Mouse (Mus musculus): ENCODE data around the gene Mmgt2. TPM values are rescaled to one million over a fixed set of nuclear protein-coding genes. Genes with fewer than 3 reads are reported as not detected.

Gene Mmgt2
- polyA plus RNA-seq, 1 experiment from 2014 or later: 59.9 TPM

DNA sequence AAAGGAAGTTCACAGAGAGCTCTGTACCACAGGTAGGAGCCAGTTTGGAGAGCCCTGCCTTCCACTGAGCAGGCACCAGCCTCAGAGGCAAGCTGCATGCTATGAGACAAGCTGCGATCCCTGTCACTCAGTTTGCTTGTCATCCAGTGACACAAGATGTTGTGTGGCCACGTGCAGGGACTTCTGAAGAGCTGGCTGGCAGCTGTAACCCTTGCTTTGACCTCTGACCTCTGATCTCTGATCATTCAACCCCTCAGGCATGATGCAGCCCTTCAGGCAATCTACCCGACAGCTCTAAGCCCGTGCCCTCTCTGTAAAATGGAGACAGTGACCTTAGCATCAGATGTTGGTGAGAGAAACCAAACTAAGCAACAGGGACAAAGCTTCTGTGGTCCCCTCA is 25.6 kb upstream of the Mmgt2 start:
- no peak for ATAC-seq (ENCODE audit: insufficient number of reproducible peaks, insufficient read depth, low FRiP score, low TSS enrichment, low read depth)
- Histone ChIP-seq H3K4me3 (replicated peaks) (no peak overlapping the region), H3K27ac (0 out of 2 replicates have a peak overlapping the region, but pooled peaks have one; percentile 23), H3K9me3 (no peaks in the 10 kb centered on the region), H3K4me2 (no peak overlapping the region), H3K36me3 (peaks cover 25% of the 10 kb centered on the region), H3K27me3 (no peaks in the 10 kb centered on the region), H3K9ac (replicated peaks) (no peak overlapping the region), H3K4me1 (replicated peaks) (peaks cover 42% of the 10 kb centered on the region)
- 38% methylated on average over 4 of the region's 4 CpGs for WGBS

GRCm38 (mm10) chr11:62624341-62625291 is 23.8 kb upstream of the Mmgt2 start:
- WGBS: 25% methylated on average over 10 of the region's 10 CpGs
- peak overlapping the region; percentile 88 for H3K27ac ChIP-seq
- peak overlapping the region; percentile 6 for H3K4me2 ChIP-seq
- peak; percentile 76 for ATAC-seq (ENCODE audit: insufficient number of reproducible peaks, insufficient read depth, low FRiP score, low TSS enrichment, low read depth)
- H3K27me3 ChIP-seq: no peaks in the 10 kb centered on the region
- H3K36me3 ChIP-seq: peaks cover 8% of the 10 kb centered on the region
- peaks cover 59% of the 10 kb centered on the region for H3K4me1 ChIP-seq (replicated peaks)
- no peaks in the 10 kb centered on the region for H3K9me3 ChIP-seq
- no peak overlapping the region for H3K4me3 ChIP-seq (replicated peaks)
- H3K9ac ChIP-seq (replicated peaks): no peak overlapping the region

DNA sequence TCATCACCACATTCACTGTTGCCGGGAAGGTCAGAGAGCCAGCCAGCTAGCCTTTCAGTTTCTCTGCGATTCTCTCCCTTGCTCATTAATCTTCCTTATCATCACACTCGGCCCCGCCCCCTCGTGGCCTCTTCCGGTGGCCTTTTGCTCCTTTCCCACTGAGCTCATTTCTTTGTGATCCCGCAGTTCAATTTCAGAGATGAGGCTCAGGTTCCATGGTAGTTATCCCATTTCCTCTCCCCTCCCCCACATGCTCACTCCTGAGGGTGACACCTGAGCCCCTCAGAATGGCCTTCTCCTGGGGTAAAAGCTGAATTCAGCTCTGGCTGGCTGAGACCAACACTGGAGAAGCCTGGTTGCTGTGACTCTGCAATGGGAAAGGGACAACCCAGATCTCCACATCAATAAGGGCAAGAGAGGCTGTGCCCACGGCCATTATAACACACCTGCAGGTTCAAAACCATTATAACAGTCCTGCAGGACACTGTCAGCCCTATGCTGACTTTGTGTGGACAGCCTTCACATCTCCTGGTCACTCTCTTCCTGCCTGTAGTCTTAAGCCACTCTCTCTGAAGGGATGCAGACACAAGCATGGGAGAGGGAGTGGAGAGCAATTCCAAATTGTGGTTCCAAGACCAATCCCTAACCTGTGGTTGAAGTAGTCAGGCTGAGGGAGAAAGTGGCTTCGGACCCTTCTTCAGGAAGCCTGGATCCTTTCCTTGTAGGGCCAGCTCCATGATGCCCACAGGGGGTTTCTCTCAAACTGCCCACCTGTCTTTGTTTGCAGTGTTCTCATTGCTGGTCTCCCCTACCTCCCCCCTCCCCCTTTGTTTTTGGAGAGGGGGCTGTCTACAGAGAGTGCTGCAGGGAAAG is 18.9 kb upstream of the Mmgt2 start:
- Histone ChIP-seq H3K27me3 (no peaks in the 10 kb centered on the region), H3K4me1 (replicated peaks) (peaks cover 61% of the 10 kb centered on the region), H3K9ac (replicated peaks) (peak overlapping the region; percentile 48; the same call in 1 of the 2 replicates), H3K9me3 (no peaks in the 10 kb centered on the region), H3K4me3 (replicated peaks) (peak overlapping the region; percentile 16; the same call in 1 of the 2 replicates), H3K27ac (peak overlapping the region; percentile 83), H3K4me2 (peak overlapping the region; percentile 50), H3K36me3 (no peaks in the 10 kb centered on the region)
- under 1% methylated on average over 9 of the region's 9 CpGs for WGBS
- no peak for ATAC-seq (ENCODE audit: insufficient number of reproducible peaks, insufficient read depth, low FRiP score, low TSS enrichment, low read depth)

DNA sequence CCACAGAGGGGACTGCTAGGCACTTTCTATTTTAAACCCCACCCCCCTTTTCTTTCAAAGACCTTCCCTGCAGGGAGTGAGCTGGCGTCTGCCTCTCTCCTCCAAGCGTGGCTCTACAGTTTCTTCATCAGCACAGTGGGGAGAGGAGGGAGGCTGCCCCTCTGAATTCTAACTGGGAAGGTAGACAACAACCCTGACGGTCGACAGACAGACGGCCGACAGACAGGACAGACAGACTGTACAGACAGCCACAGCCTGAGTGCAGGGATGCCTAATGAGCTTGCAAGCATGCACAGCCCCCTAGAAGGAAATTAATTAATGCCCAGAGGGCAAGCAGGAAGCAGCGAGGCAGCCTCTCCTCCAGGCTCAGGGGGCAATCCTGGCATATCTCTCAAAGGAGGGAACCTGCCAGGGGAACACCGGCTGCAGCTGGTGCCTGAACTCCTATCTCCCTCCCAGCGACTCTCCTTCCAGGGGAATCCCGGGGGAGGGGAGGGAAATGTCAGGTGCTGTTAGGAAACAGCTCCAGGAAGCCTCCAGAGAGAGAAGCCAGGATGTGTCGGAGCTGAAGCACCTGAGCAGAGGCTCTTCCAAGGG is 18.1 kb upstream of the Mmgt2 start:
- H3K4me3 ChIP-seq (replicated peaks): peak overlapping the region; percentile 16
- peaks cover 58% of the 10 kb centered on the region for H3K4me1 ChIP-seq (replicated peaks)
- no peaks in the 10 kb centered on the region for H3K27me3 ChIP-seq
- H3K36me3 ChIP-seq: no peaks in the 10 kb centered on the region
- peak overlapping the region; percentile 50 for H3K4me2 ChIP-seq
- no peak for ATAC-seq (ENCODE audit: insufficient number of reproducible peaks, insufficient read depth, low FRiP score, low TSS enrichment, low read depth)
- H3K27ac ChIP-seq: peak overlapping the region; percentile 83
- no peaks in the 10 kb centered on the region for H3K9me3 ChIP-seq
- 1% methylated on average over 11 of the region's 11 CpGs for WGBS
- H3K9ac ChIP-seq (replicated peaks): peak overlapping the region; percentile 48

DNA sequence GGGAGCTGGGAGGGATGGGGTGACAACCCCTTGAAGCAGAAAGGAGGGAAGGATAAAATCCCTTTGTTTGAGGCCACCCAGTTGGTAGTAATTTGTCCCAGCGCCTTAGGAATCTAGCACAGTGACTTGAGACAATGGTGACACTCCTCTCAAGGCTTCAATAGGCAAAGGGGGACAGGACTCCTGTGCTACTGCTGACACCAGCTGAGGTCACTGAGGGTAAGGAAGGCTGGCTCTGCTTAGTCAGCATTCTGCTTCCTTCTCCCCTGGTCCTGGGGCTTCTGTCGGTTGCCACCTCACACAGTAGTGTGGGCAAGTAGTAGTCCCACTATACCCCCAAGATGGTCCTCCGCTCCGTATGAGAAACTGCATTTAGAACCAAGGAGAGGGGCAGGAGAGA is 17.3 kb upstream of the Mmgt2 start:
- H3K36me3 ChIP-seq: no peaks in the 10 kb centered on the region
- H3K4me2 ChIP-seq: no peak overlapping the region
- H3K4me3 ChIP-seq (replicated peaks): no peak overlapping the region
- no peaks in the 10 kb centered on the region for H3K9me3 ChIP-seq
- peak overlapping the region; percentile 23; the same call in 1 of the 2 replicates for H3K9ac ChIP-seq (replicated peaks)
- H3K27ac ChIP-seq: 0 out of 2 replicates have a peak overlapping the region, but pooled peaks have one; percentile 35
- ATAC-seq (ENCODE audit: insufficient number of reproducible peaks, insufficient read depth, low FRiP score, low TSS enrichment, low read depth): no peak
- H3K27me3 ChIP-seq: no peaks in the 10 kb centered on the region
- 45% methylated on average over 4 of the region's 4 CpGs for whole genome bisulfite sequencing
- H3K4me1 ChIP-seq (replicated peaks): peaks cover 58% of the 10 kb centered on the region

DNA sequence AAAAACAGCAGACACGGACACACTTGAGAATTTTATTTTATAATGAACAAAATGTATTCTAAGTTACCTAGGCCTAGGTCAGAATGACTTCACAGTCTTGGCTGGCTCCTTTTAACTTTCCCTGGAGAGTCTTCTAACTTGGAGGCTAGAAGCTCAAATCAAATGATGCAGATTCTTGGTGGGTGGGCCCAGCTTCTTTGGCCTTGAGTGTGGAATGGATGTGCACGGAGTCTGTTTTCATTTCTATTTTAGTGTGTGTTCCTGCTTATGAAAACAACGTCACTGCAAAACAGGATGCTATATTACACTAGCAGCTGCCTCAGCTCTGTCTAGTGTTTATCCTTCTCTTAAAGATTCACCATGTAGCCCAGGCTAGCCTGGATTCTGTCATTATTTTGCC is 13.1 kb upstream of the Mmgt2 start:
- WGBS: 74% methylated on average over 3 of the region's 3 CpGs
- H3K4me2 ChIP-seq: no peak overlapping the region
- H3K36me3 ChIP-seq: peaks cover 5% of the 10 kb centered on the region; the same call in 1 of the 2 replicates
- H3K27ac ChIP-seq: peak overlapping the region; percentile 24
- H3K9ac ChIP-seq (replicated peaks): no peak overlapping the region
- H3K9me3 ChIP-seq: no peaks in the 10 kb centered on the region
- peaks cover 54% of the 10 kb centered on the region for H3K4me1 ChIP-seq (replicated peaks)
- H3K27me3 ChIP-seq: no peaks in the 10 kb centered on the region
- no peak for ATAC-seq (ENCODE audit: insufficient number of reproducible peaks, insufficient read depth, low FRiP score, low TSS enrichment, low read depth)
- H3K4me3 ChIP-seq (replicated peaks): no peak overlapping the region

DNA sequence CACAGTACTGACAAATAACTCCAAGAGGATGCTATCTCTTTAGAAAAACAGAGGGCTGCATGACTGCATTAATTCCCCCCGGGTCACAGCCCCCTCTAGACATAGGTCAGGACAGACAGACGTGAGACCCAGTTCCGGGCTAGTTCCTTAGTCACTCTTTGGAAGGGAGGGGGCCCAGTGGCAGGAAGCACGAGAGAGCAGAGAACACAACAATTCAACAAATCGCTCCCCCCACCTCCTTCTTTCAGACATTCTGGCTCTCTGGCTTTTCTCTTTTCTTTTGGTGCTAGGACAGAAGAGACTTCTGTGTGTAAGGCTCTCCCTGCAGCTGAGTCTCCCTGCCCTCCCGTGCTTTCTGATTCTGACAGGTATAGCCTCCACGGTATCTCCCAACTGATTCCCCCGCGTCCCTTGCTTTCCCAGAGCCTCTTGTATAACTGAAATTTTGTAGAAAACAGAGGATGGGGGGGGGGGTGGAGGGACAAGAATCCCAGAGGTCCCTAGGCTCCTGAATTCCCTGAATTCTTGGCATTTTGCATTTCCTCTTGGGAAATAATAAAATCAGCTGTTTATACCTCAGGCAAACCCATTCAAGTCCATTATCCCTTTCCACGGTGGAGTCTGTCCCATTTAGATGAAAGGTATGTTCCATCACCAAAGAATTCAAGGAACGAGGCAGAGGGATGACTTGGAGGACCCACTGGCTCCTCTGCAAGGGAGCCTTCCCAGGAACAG is 12.2 kb upstream of the Mmgt2 start:
- peaks cover 6% of the 10 kb centered on the region; the same call in 1 of the 2 replicates for H3K36me3 ChIP-seq
- H3K27ac ChIP-seq: 0 out of 2 replicates have a peak overlapping the region, but pooled peaks have one; percentile 2
- peaks cover 45% of the 10 kb centered on the region for H3K4me1 ChIP-seq (replicated peaks)
- no peak overlapping the region for H3K4me2 ChIP-seq
- no peak overlapping the region for H3K4me3 ChIP-seq (replicated peaks)
- H3K9ac ChIP-seq (replicated peaks): no peak overlapping the region
- H3K9me3 ChIP-seq: no peaks in the 10 kb centered on the region
- 71% methylated on average over 11 of the region's 11 CpGs for WGBS
- no peak for ATAC-seq (ENCODE audit: insufficient number of reproducible peaks, insufficient read depth, low FRiP score, low TSS enrichment, low read depth)
- no peaks in the 10 kb centered on the region for H3K27me3 ChIP-seq

DNA sequence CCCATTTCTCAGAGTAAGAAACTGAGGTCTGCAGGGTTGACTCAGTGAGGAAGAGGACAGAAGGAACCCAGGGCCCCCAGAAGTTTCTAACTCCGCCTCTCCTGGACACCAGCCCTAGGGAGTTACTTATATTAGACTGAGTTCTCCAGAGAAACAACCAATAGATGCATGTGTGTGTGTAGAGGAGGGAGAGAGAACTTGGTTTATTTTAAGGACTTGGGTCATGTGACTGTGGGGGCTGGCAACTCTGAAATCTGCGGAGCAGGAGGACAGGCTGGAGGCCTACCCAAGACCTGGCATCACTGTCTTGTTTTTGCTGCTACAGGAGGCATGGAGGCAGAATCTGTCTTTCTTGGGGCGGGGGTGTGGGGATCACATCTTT is 11.6 kb upstream of the Mmgt2 start:
- 79% methylated on average over 3 of the region's 3 CpGs for WGBS
- no peak overlapping the region for H3K4me3 ChIP-seq (replicated peaks)
- no peak overlapping the region for H3K9ac ChIP-seq (replicated peaks)
- no peak for ATAC-seq (ENCODE audit: insufficient number of reproducible peaks, insufficient read depth, low FRiP score, low TSS enrichment, low read depth)
- peaks cover 40% of the 10 kb centered on the region for H3K4me1 ChIP-seq (replicated peaks)
- no peaks in the 10 kb centered on the region for H3K27me3 ChIP-seq
- H3K4me2 ChIP-seq: no peak overlapping the region
- peaks cover 6% of the 10 kb centered on the region; the same call in 1 of the 2 replicates for H3K36me3 ChIP-seq
- no peak overlapping the region for H3K27ac ChIP-seq
- no peaks in the 10 kb centered on the region for H3K9me3 ChIP-seq

DNA sequence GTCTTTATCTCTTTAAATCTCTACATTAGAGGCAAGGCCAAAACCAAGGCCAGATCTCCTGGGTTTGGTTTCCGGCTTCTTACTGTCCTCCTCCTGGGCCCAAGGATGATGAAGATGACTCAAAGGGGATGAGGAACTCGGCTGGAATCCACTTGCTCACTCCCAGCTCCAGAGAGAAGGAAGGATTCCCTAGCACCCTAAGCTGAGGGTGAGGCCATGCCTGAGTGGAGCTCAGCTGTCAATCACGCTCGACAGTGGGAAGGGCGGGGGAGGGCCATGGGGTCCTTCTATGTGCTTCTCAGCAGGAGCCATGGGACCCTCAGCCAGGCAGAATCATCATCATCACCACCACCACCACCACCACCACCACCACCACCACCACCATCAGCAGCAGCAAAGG is 11.1 kb upstream of the Mmgt2 start:
- Histone ChIP-seq H3K4me1 (replicated peaks) (peaks cover 44% of the 10 kb centered on the region), H3K9ac (replicated peaks) (no peak overlapping the region), H3K9me3 (no peaks in the 10 kb centered on the region), H3K4me3 (replicated peaks) (no peak overlapping the region), H3K36me3 (peaks cover 6% of the 10 kb centered on the region; the same call in 1 of the 2 replicates), H3K27me3 (no peaks in the 10 kb centered on the region), H3K4me2 (no peak overlapping the region), H3K27ac (no peak overlapping the region)
- no peak for ATAC-seq (ENCODE audit: insufficient number of reproducible peaks, insufficient read depth, low FRiP score, low TSS enrichment, low read depth)
- 81% methylated on average over 5 of the region's 5 CpGs for WGBS

DNA sequence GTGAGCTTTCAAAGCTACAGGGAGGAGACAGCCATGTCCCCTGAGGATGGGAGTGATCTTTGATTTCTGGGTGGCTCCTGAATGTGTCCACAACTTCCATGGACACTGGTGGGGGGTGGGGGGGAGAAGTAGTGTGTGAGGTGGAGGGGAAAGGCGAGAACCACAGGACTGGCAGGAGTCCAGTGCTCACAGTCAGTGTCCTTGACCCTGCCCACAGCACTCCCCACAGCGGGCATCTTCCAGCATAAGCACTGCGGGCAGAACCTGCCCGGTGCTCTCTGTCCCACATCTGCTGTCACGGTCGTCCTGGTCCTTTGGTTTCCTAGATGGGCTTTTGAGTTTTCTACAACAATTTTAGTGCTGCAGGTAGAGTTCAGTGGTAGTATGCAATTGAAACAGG is 10.7 kb upstream of the Mmgt2 start:
- Histone ChIP-seq H3K9me3 (no peaks in the 10 kb centered on the region), H3K4me2 (no peak overlapping the region), H3K27ac (no peak overlapping the region), H3K9ac (replicated peaks) (no peak overlapping the region), H3K27me3 (no peaks in the 10 kb centered on the region), H3K4me1 (replicated peaks) (peaks cover 48% of the 10 kb centered on the region), H3K4me3 (replicated peaks) (no peak overlapping the region), H3K36me3 (peaks cover 6% of the 10 kb centered on the region; the same call in 1 of the 2 replicates)
- WGBS: 90% methylated on average over 6 of the region's 6 CpGs
- no peak for ATAC-seq (ENCODE audit: insufficient number of reproducible peaks, insufficient read depth, low FRiP score, low TSS enrichment, low read depth)

Measured in limb, embryonic 12.5 days (tissue).